Mouse (Mus musculus) inflammation-experienced regulatory T-cells, adult 16 weeks (primary cell): ENCODE data around the gene Kcna10. TPM values are rescaled to one million over a fixed set of nuclear protein-coding genes. Genes with fewer than 3 reads are reported as not detected.

Source experiments
- polyA plus RNA-seq: library from polyadenylated mRNA; unstranded; fragments of 100-300 nt; shearing (Covaris generic); gene quantifications from one replicate; pipeline ENCODE4 v1.2.1, GENCODE M21; 2017

Kcna10 gene
- polyA plus RNA-seq: not detected

DNA sequence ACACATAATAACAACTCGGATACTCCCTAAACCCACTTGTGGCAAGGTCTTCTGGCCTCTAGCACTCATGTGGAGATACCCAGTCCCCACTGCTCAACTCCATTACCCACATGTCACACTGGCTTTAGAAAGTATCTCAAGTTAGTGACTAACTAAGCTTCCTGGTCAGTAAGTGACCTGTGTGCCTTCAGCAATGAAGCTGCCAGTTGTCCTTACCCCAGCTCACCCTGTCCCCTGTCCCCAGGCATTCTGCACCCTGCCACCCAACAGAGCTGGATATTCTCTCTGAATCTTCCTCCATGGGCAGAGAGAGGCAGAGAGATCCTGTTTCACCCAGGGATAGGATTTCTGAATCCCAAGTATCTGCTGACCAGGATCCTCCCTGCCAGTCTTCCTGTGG is at the start of gene Kcna10:
Kcna10 (plus strand) TSS at position 301 of the 400 bp plus-strand sequence.

DNA sequence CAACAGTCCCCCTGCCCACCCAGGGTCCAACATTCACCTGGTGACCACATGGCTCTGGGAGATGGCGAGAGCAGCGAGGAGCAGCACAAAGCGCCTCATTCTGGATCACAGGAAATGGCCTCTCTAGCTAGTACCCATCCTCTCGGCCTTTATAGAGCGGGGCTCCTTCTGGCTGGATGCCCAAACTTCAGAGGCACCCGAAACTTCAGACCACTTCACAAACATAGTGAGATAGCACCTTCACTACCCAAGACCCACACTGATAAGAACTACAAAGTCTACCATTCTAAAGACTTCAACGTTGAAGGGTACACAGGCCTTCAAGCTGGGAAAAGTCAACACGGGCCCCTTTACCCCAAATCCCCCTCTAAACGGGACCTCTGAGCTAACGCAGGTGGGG is 38.8 kb downstream of the Kcna10 start, which contains the start of gene Cym:
Cym (minus strand) TSS at position 125 of the 400 bp plus-strand sequence.

DNA sequence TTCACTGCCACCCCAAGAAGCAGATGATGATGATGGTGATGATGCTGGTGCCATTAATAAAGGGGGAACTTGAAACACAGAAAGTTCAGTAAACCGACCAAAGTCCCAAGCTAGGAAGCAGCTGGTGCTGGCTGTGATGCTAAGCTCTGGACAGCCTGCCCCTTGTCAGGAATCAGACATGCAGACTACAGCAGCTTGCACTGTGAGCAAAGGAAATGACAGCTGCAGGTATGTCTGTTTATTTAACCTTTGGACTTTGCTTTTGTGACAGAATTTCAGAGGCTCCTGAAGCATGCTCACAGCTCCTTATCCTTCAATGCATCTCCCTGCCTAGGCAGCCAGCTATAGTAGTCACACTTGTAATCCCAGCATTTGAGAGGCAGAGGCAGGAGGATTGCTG is 47.7 kb downstream of the Kcna10 start, which contains the start of gene A630076J17Rik:
A630076J17Rik (plus strand) TSS at position 88 of the 400 bp plus-strand sequence.

DNA sequence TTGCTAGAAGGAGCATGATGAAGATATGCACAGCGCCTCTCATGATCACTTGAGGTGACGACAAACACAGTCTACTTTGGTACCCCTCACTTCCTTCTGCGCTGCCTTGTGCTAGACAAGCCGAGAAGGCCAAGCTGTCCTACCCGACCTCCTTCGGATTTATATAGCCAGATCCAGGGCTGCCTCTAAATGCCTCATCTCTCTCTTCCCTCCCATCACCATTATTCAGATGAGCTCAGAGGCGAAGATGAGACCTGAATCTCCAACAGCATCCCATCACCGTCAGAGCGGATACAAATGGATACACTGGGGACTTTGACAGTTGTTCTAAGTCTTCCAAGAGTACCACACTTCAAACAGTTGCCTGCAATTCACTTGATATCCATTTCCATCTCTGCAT is 56.8 kb downstream of the Kcna10 start, which contains the start of gene Prok1:
Prok1 (minus strand) TSS at position 101 of the 400 bp plus-strand sequence.

Other genes starting within 250 kb of the Kcna10 start
- 17.0 TPM for gene Kcna3, start 146.9 kb upstream of the Kcna10 start, polyA plus RNA-seq
- 1.9 TPM for gene Kcna2, start 81.9 kb upstream of the Kcna10 start, polyA plus RNA-seq
- gene Cym, start 38.7 kb downstream of the Kcna10 start, polyA plus RNA-seq: not detected
- gene A630076J17Rik, start 47.6 kb downstream of the Kcna10 start, polyA plus RNA-seq: not detected
- 0.63 TPM for gene Prok1, start 56.7 kb downstream of the Kcna10 start, polyA plus RNA-seq
- 205 TPM for gene Lamtor5, start 95.8 kb downstream of the Kcna10 start, polyA plus RNA-seq
- 0.87 TPM for gene Slc16a4, start 108.2 kb downstream of the Kcna10 start, polyA plus RNA-seq
- gene Rbm15, start 150.6 kb downstream of the Kcna10 start, polyA plus RNA-seq: 12.8 TPM